Mouse (Mus musculus) adrenal gland, adult 10 weeks (tissue): ENCODE data around the gene Acer1. TPM values are rescaled to one million over a fixed set of nuclear protein-coding genes. Genes with fewer than 3 reads are reported as not detected.

Experiments
- polyA plus RNA-seq: library from polyadenylated mRNA; stranded (reverse); fragments of 350-450 nt; fragmentation: Illumina TruSeq; extraction: RNeasy Lipid Tissue Mini Kit (QIAGEN cat#74804); gene quantifications from one replicate; pipeline ENCODE4 v1.2.3, GENCODE M21; 2014; ENCODE audit warnings: low read depth, low replicate concordance

Gene Acer1
- not detected for polyA plus RNA-seq

DNA sequence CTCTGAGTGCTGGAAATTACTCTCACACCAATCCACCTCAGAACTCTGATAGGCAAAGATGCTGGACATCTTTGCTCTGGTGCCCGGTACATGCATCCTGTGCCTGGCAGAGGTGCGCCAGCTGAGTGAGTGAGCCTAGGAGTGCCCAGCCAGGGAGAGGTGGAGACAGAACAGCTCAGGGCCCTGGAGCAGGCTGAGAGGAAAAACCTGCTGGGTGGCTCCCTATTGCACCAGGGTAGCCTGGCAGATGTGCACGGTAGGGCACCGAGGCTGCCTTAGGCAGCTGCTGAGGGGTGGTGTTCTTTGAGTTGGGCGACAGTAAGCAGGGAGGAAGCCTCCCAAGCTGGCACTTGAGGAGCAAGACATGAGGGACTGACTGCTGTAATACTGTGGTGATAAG is at the start of gene Acer1:
Acer1 (minus strand) TSS at position 114 of the 400 bp plus-strand sequence.

GRCm38 (mm10) chr17:57030931-57031660 is 49.2 kb upstream of the Acer1 start, which contains the start of gene Khsrp:
Gene Khsrp (minus strand): TSS chr17:57031522.

DNA sequence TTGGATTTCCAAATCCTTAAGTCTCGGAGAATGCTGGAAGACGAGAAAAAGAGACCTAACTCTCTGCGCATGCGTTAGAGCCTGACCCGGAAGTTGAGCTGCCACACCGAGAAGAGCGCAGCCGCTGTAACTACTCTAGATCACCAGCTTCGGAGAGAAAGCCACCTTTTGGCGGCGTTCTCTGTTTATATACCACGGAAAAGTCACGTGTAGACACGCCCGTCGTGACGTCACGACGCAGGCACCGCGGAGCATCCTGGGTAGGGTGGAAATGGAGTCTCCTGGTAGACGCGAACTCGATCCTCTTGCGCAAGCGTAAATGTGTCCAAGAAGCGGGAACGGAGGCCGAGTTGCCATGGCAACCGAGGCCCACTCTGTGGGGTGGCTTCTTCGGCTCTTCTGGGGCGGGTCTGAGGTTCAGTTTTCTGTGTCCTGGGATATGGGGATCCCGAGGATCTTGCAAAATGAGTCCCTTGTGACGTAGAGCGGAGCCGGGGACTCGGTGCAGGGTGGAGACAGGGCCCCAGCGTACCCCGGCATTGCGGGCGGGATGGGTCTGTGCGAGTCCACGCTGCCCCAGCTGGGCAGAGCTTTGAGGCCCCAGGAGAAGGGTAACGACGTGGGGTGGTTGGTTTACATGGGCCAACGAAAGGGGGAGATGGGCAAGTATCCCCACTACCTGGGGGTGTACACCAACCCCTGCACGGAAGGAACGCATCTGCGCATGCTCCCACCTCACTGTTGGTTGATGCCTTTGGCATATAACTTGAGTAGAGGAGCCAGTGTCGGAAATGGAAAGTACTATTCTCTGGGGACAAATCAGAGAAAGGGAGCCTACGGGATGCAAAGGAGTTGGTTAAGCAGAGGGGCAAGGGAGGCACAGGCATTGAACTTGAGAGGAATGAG is 29.6 kb upstream of the Acer1 start, which contains the start of the genes Gtf2f1 and Gm17949:
Gtf2f1 (minus strand) TSS at position 53 of the 906 bp plus-strand sequence.
Gm17949 (plus strand) TSS at position 234 of the 906 bp plus-strand sequence.

DNA sequence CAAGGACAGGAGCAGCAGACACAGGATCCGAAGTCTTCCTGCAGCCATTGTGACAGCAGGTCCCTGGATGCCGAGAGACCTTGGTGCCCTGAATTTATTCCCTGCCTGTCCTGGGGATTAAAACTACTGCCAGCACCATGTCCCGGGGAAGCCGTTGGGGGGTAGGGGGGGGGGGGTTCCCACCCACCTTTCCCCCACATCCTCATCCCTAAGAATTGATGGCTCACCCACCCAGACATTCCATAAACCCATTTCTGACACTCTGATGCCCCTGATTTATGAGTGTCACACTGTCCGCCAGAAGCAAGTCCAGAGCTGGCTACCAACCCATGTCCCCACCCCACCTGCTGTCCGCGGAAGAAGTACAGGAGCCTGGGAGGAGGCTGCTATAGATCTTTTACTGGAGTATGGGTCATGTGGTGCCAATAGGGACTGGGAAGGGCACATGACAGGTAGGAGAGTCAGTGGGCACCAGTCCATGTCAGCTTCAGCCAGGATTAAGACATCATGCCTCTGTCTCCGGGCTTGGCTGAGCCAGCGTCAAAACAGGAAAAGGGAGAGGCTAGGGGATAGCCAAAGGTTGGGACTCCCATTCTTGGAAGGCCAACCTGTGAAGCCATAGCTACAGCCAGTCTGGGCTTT is 18.2 kb upstream of the Acer1 start, which contains the start of gene Pspn:
Pspn (minus strand) TSS at position 51 of the 642 bp plus-strand sequence.

DNA sequence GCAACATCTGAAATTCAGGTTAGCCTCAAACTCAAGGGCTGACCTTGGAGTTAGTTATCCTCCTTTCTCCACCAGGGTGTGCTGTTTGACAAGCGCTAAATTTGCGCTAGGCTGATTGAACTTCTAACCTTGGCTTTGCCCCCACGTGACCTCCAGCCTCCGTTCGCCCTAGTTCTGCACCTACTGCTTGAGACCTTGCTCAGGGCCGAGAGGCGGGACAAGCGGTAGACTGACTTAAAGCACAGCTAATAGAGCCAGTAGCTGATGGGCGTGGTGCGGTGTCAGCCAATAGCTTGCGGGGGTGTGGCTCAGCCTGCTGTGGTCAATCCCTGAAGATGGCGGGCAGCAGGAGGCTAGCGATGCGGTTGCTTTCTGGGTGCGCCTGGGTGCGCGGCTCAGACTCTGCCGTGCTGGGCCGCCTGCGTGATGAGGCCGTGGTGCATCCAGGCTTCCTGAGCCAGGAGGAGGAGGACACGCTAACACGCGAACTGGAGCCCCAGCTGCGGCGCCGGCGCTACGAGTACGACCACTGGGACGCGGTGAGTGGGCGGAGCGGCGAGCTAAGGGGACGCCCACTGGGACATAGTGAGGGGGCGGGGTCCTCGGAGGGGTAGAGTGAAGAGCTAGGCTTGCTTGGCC is 15.2 kb upstream of the Acer1 start, which contains the start of gene Alkbh7:
Alkbh7 (plus strand) TSS at position 311 of the 639 bp plus-strand sequence.

DNA sequence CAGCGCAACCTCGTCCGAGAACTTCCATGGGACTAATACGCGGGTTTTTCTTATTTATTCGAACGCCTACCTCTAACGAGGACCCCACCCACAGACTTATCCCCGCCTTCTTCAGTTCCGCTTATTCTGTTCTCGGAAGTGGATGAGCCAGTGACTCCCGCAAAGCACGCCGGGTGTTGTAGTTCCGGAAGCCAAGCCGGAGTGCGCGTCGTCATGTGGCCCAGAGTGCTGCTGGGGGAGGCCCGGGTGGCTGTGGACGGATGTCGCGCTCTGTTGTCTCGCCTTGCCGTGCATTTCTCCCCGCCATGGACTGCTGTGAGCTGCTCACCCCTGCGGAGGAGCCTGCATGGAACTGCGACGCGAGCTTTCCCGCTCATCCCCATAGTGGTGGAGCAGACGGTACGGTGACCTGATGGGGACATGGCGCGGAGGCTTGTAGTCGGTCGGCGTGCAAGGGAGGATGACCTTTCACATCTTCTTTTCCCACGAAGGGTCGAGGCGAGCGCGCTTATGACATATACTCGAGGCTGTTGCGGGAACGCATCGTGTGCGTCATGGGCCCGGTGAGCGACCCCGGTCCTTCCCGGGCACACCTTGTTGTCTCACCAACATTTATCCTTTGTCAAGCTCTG is 8.3 kb upstream of the Acer1 start, which contains the start of gene Clpp:
Clpp (plus strand) TSS at position 191 of the 632 bp plus-strand sequence.

DNA sequence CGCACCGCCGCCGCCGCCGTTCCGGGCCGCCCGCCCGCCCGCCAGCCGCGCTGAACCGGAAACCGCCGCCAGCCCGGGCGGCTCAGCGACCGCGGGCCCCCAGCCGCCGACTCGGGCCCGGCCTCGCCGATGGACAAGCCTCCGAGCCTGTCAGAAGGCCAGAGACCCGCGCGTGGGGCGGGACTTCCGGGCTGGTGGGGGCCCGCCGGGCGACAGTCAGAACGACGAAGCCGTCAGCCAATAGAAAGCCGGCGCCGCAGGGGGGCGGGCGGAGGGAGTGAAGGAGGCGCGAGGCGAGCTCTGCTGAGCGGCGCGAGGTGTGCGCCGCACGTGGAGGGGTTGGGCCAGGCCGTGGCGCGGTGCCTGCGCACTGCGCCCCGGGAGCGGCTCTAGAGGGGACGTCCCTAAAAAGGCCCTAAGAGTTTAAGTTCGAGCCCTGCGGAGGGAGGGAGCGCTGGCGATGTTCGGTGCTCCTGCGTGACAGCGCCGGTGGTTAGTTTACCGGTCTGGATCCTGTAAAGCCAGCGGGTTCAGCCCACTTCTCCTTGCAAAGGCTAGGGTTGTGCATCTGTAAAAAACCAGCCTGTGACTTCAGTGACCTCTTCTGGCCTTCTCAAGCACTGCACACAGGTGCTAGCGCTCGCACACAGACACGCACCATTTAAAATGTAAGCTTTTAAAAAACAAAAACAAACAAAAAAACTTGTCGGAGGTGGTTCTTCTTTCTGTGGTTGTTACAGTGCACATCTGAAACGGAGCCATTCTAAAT is 46.4 kb downstream of the Acer1 start, which contains the start of gene Mllt1:
Mllt1 (minus strand) TSS at position 53 of the 769 bp plus-strand sequence.

Other genes starting within 250 kb of the Acer1 start
- gene Nrtn, start 224.6 kb downstream of the Acer1 start, polyA plus RNA-seq: not detected
- gene Dus3l, start 217.4 kb downstream of the Acer1 start, polyA plus RNA-seq: 1.4 TPM
- not detected for gene Prr22, start 211.9 kb downstream of the Acer1 start, polyA plus RNA-seq
- 0.41 TPM for gene Rfx2, start 151.1 kb downstream of the Acer1 start, polyA plus RNA-seq
- not detected for gene Acsbg2, start 107.7 kb downstream of the Acer1 start, polyA plus RNA-seq
- not detected for gene 1700061G19Rik, start 106.6 kb downstream of the Acer1 start, polyA plus RNA-seq
- 0.99 TPM for gene Mllt1, start 46.7 kb downstream of the Acer1 start, polyA plus RNA-seq
- gene Clpp, start 8.2 kb upstream of the Acer1 start, polyA plus RNA-seq: 4.8 TPM
- gene Alkbh7, start 15.2 kb upstream of the Acer1 start, polyA plus RNA-seq: 2.6 TPM
- not detected for gene Pspn, start 17.9 kb upstream of the Acer1 start, polyA plus RNA-seq
- gene Gtf2f1, start 29.2 kb upstream of the Acer1 start, polyA plus RNA-seq: 4.7 TPM
- not detected for gene Gm17949, start 29.3 kb upstream of the Acer1 start, polyA plus RNA-seq
- 10.8 TPM for gene Khsrp, start 49.4 kb upstream of the Acer1 start, polyA plus RNA-seq
- gene Slc25a41, start 59.5 kb upstream of the Acer1 start, polyA plus RNA-seq: not detected
- gene Crb3, start 77.0 kb upstream of the Acer1 start, polyA plus RNA-seq: not detected
- gene Slc25a23, start 77.7 kb upstream of the Acer1 start, polyA plus RNA-seq: 18.0 TPM
- gene Dennd1c, start 96.4 kb upstream of the Acer1 start, polyA plus RNA-seq: 0.29 TPM
- gene Tubb4a, start 105.7 kb upstream of the Acer1 start, polyA plus RNA-seq: 0.41 TPM
- gene Tnfsf9, start 123.2 kb upstream of the Acer1 start, polyA plus RNA-seq: not detected
- gene Cd70, start 167.7 kb upstream of the Acer1 start, polyA plus RNA-seq: not detected
- not detected for gene Tnfsf14, start 212.1 kb upstream of the Acer1 start, polyA plus RNA-seq
- 472 TPM for gene C3, start 246.0 kb upstream of the Acer1 start, polyA plus RNA-seq